Mouse (Mus musculus) cortical plate, adult 2 months (tissue): ENCODE measurements at regions not wholly inside any gene's neighbourhood (a gene's known extent, or its start where the extent isn't known, plus 50 kb on each side); places are given as distances from the start of the nearest gene placed in this dataset.

Source experiments
- CTCF ChIP-seq: fragments of 200-500 bp; IDR thresholded peaks from 2 replicates; pipeline ENCODE4 v1.5.1; 2011; ENCODE audit warnings: mild to moderate bottlenecking, control low read depth, low read length; ENCODE audit not compliant: insufficient read depth; ENCODE audit errors: extremely low read depth
- POLR2A ChIP-seq: fragments of 200-500 bp; IDR thresholded peaks from 2 replicates; pipeline ENCODE4 v1.6.1; 2011; ENCODE audit warnings: mild to moderate bottlenecking, low read length, control low read depth; ENCODE audit not compliant: insufficient read depth; ENCODE audit errors: extremely low read depth

DNA sequence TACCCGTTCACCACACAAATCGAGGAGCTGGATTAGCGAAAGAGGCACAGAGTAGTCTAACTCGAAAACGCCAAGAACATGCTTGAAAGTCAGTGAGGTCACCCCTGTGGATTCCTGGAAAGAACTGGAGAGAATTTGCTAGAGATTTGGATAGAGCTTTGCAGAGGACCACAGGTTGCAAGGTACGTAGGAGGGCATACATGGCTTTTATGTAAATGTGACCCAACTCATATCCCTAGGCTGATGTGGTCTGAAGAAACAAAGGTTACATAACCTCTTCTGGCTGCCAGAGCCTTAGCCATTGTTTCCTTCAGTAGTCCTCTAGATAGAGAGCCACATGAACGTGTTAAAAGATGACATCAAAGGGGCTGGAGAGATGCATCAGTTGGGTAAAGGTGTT lies 525.7 kb upstream of the Sox9 start:
- TF ChIP-seq CTCF (no peak), POLR2A (no peak)
